Mouse (Mus musculus): Measurements from ENCODE around the gene Slc28a2. TPM values are rescaled to one million over a fixed set of nuclear protein-coding genes. Genes with fewer than 3 reads are reported as not detected.
"Not testable (repeated sequence)": the region's sequence is repeated elsewhere in the genome, so short reads cannot be mapped to it uniquely, and the experiment has no call there.

Gene Slc28a2
- polyA plus RNA-seq, 1 experiment from 2014 or later = not detected

GRCm38 (mm10) chr2:122450351-122450750, 24.1 kb downstream of the Slc28a2 start:
- Histone ChIP-seq H3K9ac (ENCODE audit: low read length) (no peak overlapping the region), H3K9me3 (ENCODE audit: control insufficient read depth, low read length) (no peaks in the 10 kb centered on the region), H3K27me3 (ENCODE audit: control insufficient read depth, insufficient read depth, low read length) (no peaks in the 10 kb centered on the region), H3K4me1 (ENCODE audit: control insufficient read depth, insufficient read depth, low read length) (no peaks in the 10 kb centered on the region), H3K4me2 (no peak overlapping the region), H3K4me3 (ENCODE audit: low read depth, low read length) (no peak overlapping the region), H3K27ac (ENCODE audit: low read depth, low read length) (no peak overlapping the region), H3K36me3 (ENCODE audit: control insufficient read depth, insufficient read depth, low read length) (no peaks in the 10 kb centered on the region)
- ATAC-seq (ENCODE audit: low FRiP score) (no peak), DNase-seq (ENCODE audit: low spot score, missing footprints) (no peak)
- 89% methylated on average over 4 of the region's 4 CpGs for WGBS

- no peaks in the 10 kb centered on the region for H3K36me3 ChIP-seq (ENCODE audit: control insufficient read depth, insufficient read depth, low read length)
- no peak overlapping the region for H3K27ac ChIP-seq (ENCODE audit: low read depth, low read length)
- H3K9ac ChIP-seq (ENCODE audit: low read length) = no peak overlapping the region
- DNase-seq (ENCODE audit: low spot score, missing footprints) = no peak
- no peaks in the 10 kb centered on the region for H3K4me1 ChIP-seq (ENCODE audit: control insufficient read depth, insufficient read depth, low read length)
- H3K4me2 ChIP-seq = no peak overlapping the region
- no peak overlapping the region for H3K4me3 ChIP-seq (ENCODE audit: low read depth, low read length)
- H3K27me3 ChIP-seq (ENCODE audit: control insufficient read depth, insufficient read depth, low read length) = no peaks in the 10 kb centered on the region
- no peak for ATAC-seq (ENCODE audit: low FRiP score)
- WGBS = 81% methylated on average over 2 of the region's 2 CpGs
- no peaks in the 10 kb centered on the region for H3K9me3 ChIP-seq (ENCODE audit: control insufficient read depth, low read length)
These were observed 26.1 kb downstream of the Slc28a2 start for GRCm38 (mm10) chr2:122452426-122452825.

GRCm38 (mm10) chr2:122466901-122467300, 40.6 kb downstream of the Slc28a2 start:
- Histone ChIP-seq H3K4me3 (ENCODE audit: low read depth, low read length) (peak overlapping the region; percentile 45), H3K9me3 (ENCODE audit: control insufficient read depth, low read length) (no peaks in the 10 kb centered on the region), H3K27ac (ENCODE audit: low read depth, low read length) (no peak overlapping the region), H3K36me3 (ENCODE audit: control insufficient read depth, insufficient read depth, low read length) (no peaks in the 10 kb centered on the region), H3K27me3 (ENCODE audit: control insufficient read depth, insufficient read depth, low read length) (no peaks in the 10 kb centered on the region), H3K4me2 (peak overlapping the region; percentile 83), H3K9ac (ENCODE audit: low read length) (peak overlapping the region; percentile 53), H3K4me1 (ENCODE audit: control insufficient read depth, insufficient read depth, low read length) (peaks cover 6% of the 10 kb centered on the region; the same call in 1 of the 2 replicates)
- no peak for DNase-seq (ENCODE audit: low spot score, missing footprints)
- ATAC-seq (ENCODE audit: low FRiP score) = no peak
- WGBS = 31% methylated on average over 11 of the region's 11 CpGs

GRCm38 (mm10) chr2:122467351-122468013, 41.2 kb downstream of the Slc28a2 start:
- H3K27ac ChIP-seq (ENCODE audit: low read depth, low read length) = no peak overlapping the region
- H3K27me3 ChIP-seq (ENCODE audit: control insufficient read depth, insufficient read depth, low read length) = no peaks in the 10 kb centered on the region
- 1% methylated on average over 46 of the region's 46 CpGs for WGBS
- peaks cover 6% of the 10 kb centered on the region; the same call in 1 of the 2 replicates for H3K4me1 ChIP-seq (ENCODE audit: control insufficient read depth, insufficient read depth, low read length)
- DNase-seq (ENCODE audit: low spot score, missing footprints) (peak; percentile 98), ATAC-seq (ENCODE audit: low FRiP score) (peak; percentile 100)
- H3K9me3 ChIP-seq (ENCODE audit: control insufficient read depth, low read length) = no peaks in the 10 kb centered on the region
- H3K4me2 ChIP-seq = peak overlapping the region; percentile 83
- peak overlapping the region; percentile 53 for H3K9ac ChIP-seq (ENCODE audit: low read length)
- peak overlapping the region; percentile 45 for H3K4me3 ChIP-seq (ENCODE audit: low read depth, low read length)
- no peaks in the 10 kb centered on the region for H3K36me3 ChIP-seq (ENCODE audit: control insufficient read depth, insufficient read depth, low read length)

- Histone ChIP-seq H3K9me3 (ENCODE audit: control insufficient read depth, low read length) (no peaks in the 10 kb centered on the region), H3K36me3 (ENCODE audit: control insufficient read depth, insufficient read depth, low read length) (no peaks in the 10 kb centered on the region), H3K9ac (ENCODE audit: low read length) (no peak overlapping the region), H3K4me1 (ENCODE audit: control insufficient read depth, insufficient read depth, low read length) (peaks cover 6% of the 10 kb centered on the region; the same call in 1 of the 2 replicates), H3K4me3 (ENCODE audit: low read depth, low read length) (no peak overlapping the region), H3K27ac (ENCODE audit: low read depth, low read length) (no peak overlapping the region), H3K27me3 (ENCODE audit: control insufficient read depth, insufficient read depth, low read length) (no peaks in the 10 kb centered on the region), H3K4me2 (no peak overlapping the region)
- WGBS = 95% methylated on average over 3 of the region's 3 CpGs
- DNase-seq (ENCODE audit: low spot score, missing footprints) (no peak), ATAC-seq (ENCODE audit: low FRiP score) (no peak)
These were observed 42.9 kb downstream of the Slc28a2 start for GRCm38 (mm10) chr2:122469221-122469620.

- DNase-seq (ENCODE audit: low spot score, missing footprints) = no peak
- no peak for ATAC-seq (ENCODE audit: low FRiP score)
- H3K9ac ChIP-seq (ENCODE audit: low read length) = no peak overlapping the region
- H3K9me3 ChIP-seq (ENCODE audit: control insufficient read depth, low read length) = no peaks in the 10 kb centered on the region
- no peak overlapping the region for H3K4me3 ChIP-seq (ENCODE audit: low read depth, low read length)
- H3K27ac ChIP-seq (ENCODE audit: low read depth, low read length) = no peak overlapping the region
- no peaks in the 10 kb centered on the region for H3K36me3 ChIP-seq (ENCODE audit: control insufficient read depth, insufficient read depth, low read length)
- no peaks in the 10 kb centered on the region for H3K4me1 ChIP-seq (ENCODE audit: control insufficient read depth, insufficient read depth, low read length)
- H3K27me3 ChIP-seq (ENCODE audit: control insufficient read depth, insufficient read depth, low read length) = no peaks in the 10 kb centered on the region
- H3K4me2 ChIP-seq = no peak overlapping the region
These were observed 50.3 kb downstream of the Slc28a2 start for GRCm38 (mm10) chr2:122476585-122476984.

- not testable (repeated sequence) for H3K9ac ChIP-seq (ENCODE audit: low read length); H3K27me3 ChIP-seq (ENCODE audit: control insufficient read depth, insufficient read depth, low read length); H3K4me2 ChIP-seq; DNase-seq (ENCODE audit: low spot score, missing footprints); ATAC-seq (ENCODE audit: low FRiP score); H3K4me1 ChIP-seq (ENCODE audit: control insufficient read depth, insufficient read depth, low read length); H3K4me3 ChIP-seq (ENCODE audit: low read depth, low read length); H3K27ac ChIP-seq (ENCODE audit: low read depth, low read length); H3K36me3 ChIP-seq (ENCODE audit: control insufficient read depth, insufficient read depth, low read length); H3K9me3 ChIP-seq (ENCODE audit: control insufficient read depth, low read length)
- 70% methylated on average over 1 of the region's 1 CpGs for WGBS
These were observed 57.5 kb downstream of the Slc28a2 start for GRCm38 (mm10) chr2:122483787-122484186.

GRCm38 (mm10) chr2:122484641-122485040, 58.4 kb downstream of the Slc28a2 start, which contains the start of gene Gm14085:
TSS of gene Gm14085 (plus strand) at chr2:122484941.
- H3K36me3 ChIP-seq (ENCODE audit: control insufficient read depth, insufficient read depth, low read length) = no peaks in the 10 kb centered on the region
- H3K27ac ChIP-seq (ENCODE audit: low read depth, low read length) = no peak within 1 kb of the TSS
- no peak for ATAC-seq (ENCODE audit: low FRiP score)
- 84% methylated on average over 1 of the region's 1 CpGs for WGBS
- H3K9ac ChIP-seq (ENCODE audit: low read length) = no peak within 1 kb of the TSS
- H3K27me3 ChIP-seq (ENCODE audit: control insufficient read depth, insufficient read depth, low read length) = no peaks in the 10 kb centered on the region
- no peak for DNase-seq (ENCODE audit: low spot score, missing footprints)
- H3K4me3 ChIP-seq (ENCODE audit: low read depth, low read length) = no peak within 1 kb of the TSS
- H3K4me2 ChIP-seq = no peak within 1 kb of the TSS
- H3K4me1 ChIP-seq (ENCODE audit: control insufficient read depth, insufficient read depth, low read length) = no peaks in the 10 kb centered on the region
- no peaks in the 10 kb centered on the region for H3K9me3 ChIP-seq (ENCODE audit: control insufficient read depth, low read length)

GRCm38 (mm10) chr2:122485654-122486053, 59.4 kb downstream of the Slc28a2 start:
- not testable (repeated sequence) for H3K4me2 ChIP-seq; H3K27ac ChIP-seq (ENCODE audit: low read depth, low read length); DNase-seq (ENCODE audit: low spot score, missing footprints); H3K9me3 ChIP-seq (ENCODE audit: control insufficient read depth, low read length); ATAC-seq (ENCODE audit: low FRiP score); H3K9ac ChIP-seq (ENCODE audit: low read length); H3K4me1 ChIP-seq (ENCODE audit: control insufficient read depth, insufficient read depth, low read length); H3K27me3 ChIP-seq (ENCODE audit: control insufficient read depth, insufficient read depth, low read length); H3K36me3 ChIP-seq (ENCODE audit: control insufficient read depth, insufficient read depth, low read length); H3K4me3 ChIP-seq (ENCODE audit: low read depth, low read length)
- 75% methylated on average over 2 of the region's 3 CpGs for WGBS
